Mouse (Mus musculus): ENCODE results near the gene Tspan5.

The Tspan5 gene

DNA sequence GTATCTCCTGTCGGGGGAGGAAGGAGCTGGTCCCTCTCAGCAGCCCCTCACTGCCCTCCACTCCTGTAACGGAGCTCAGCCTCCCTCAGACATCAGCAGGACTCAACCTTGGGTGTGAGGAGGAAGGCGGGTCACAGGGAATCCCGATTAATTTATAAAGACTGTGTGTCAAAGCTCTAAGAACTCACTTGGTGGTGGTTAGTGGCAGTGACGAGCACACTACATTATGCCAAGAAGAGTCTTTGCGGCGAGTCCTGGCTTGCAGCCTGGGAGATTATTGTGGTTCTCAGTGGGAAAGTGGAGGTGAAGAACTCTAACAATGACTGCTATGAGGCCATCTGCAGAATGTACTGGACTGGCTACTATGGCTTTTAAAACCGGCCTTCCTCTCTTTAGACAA is 184.2 kb downstream of the Tspan5 start:
- no peak for DNase-seq (ENCODE audit: low spot score in 2 of 2)

DNA sequence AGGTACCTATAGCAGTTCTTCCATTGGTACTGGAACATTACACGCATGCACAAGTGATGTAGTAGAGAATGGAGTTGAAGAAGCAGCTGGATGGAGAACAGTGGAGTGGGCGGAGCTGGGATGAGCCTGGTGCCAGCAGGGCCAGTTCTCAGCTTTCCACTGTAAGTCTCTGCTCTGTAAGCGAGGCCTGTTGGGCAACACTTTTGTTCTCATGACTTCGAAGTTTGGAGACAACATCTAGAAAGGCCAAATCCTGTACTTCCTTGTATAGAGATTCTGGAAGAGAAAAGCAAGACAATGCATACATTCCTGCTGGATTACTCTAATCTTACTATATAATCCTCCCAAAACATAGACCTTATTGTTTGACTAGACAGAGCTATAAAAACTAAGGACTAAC is 185.4 kb downstream of the Tspan5 start:
- no peak for DNase-seq (ENCODE audit: low spot score in 2 of 2)

DNA sequence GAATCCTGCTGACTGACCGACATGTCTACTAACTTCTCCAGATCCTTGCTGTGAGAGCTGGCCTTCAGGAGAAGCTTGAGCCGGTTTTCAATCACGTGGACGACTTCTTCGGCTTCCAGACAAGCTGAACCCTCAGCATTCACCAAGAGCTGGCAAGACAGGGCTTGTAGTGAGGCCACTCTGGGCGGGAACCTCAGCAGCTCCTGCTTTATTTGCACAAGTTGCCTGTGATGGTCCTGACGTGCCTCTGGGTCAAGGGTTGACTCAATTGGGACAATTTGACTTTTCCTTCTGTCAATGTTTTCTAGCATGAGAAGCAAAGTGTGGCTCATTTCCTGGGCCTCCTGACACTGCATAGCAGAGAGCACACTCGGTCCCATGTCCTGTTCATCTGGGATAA is 194.8 kb downstream of the Tspan5 start:
- no peak for DNase-seq (ENCODE audit: low spot score in 2 of 2)

GRCm38 (mm10) chr3:138937241-138937640 is 195.2 kb downstream of the Tspan5 start:
- DNase-seq (ENCODE audit: low spot score in 2 of 2), result no peak

DNA sequence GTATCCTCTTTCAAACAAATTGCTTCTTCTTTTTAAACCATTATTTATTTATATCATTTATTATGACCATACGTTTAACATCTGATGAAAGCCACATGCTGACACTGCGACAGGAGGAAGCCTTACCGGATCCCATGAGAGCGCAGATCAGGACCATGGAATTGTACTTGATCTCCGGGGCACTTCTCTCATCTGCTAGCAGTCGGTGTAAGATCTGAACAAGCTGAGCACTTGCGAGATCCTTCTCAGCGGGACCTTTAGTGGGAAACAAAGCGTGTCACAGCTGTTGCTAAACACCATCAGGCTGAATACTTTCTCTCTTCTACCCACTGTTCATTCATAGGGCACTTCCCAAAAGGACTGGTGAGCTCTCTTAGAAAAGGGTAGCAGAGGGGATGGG is 199.6 kb downstream of the Tspan5 start:
- DNase-seq (ENCODE audit: low spot score in 2 of 2), result no peak

- no peak for DNase-seq (ENCODE audit: low spot score in 2 of 2)
These were observed 203.5 kb downstream of the Tspan5 start for GRCm38 (mm10) chr3:138945516-138945915.

DNA sequence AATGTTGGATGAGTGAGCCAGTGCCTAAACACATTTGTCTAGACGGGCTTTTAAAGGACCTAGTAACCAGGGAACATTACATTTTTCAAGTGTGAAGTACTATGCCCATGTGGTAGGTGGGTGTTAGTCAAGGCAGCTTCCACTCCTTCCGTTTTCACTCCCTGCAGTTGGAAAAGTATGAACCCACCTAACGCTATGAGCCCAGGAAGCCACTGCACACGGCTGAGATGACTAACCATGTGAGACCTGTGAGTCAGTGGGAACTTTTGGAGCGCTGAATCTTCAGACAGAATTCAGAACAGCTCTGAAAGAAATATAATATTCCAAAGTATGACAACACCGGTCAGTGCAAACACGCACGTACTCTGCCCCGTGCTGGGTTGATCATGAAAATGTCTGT is 207.1 kb downstream of the Tspan5 start:
- DNase-seq (ENCODE audit: low spot score in 2 of 2), result no peak

DNA sequence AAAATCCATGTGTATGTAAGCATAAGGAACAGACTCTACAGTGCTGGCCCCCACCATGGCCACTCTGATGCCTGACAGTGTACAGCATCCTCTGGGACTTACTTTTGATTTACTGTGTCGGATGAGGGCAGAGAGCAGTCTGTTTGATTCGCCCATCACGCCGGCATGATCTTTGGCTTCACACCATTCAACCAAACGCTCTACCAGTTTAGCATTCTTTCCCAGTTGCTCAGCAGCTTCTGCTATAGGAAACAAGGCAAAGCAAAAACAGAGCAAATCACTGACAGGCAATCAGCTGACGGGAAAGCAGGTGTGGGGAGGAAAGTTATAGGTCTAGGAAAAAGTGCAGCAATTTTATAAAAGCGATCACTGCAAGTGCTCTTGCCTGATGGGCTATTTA is 213.2 kb downstream of the Tspan5 start:
- no peak for DNase-seq (ENCODE audit: low spot score in 2 of 2)
